Mouse (Mus musculus): ENCODE data around the gene Cntn5.

Gene Cntn5

DNA sequence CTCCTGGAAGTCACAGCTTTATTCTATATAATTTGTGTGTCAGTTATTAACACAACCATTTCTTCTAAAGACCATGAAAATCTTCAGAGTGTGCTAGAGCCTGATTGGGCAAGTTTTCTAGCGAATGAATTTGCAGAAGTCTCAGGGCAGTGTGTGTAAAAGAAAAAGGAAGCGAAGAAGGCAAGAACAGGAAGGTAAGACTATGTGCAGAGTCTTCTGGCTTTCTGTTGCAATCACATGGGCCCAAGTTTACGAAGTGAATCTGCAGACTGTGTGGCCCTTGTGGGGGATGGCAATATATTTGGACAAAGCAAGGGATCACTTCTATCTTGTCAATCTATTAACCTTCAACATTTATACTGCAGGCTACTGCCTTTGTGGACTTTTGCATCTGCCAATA is 1251.1 kb downstream of the Cntn5 start:
- no peaks in the 10 kb centered on the region for H3K4me1 ChIP-seq (replicated peaks; ENCODE audit: low read depth, low read length)
- no peaks in the 10 kb centered on the region for H3K36me3 ChIP-seq (ENCODE audit: insufficient read depth, low read length)
- TF ChIP-seq NANOG (IDR thresholded peaks at IDR 0.05; ENCODE audit: borderline replicate concordance, low read length), result no peak
- no peak for TF ChIP-seq POU5F1 (IDR thresholded peaks at IDR 0.05; ENCODE audit: borderline replicate concordance, low read length)
- TF ChIP-seq CTCF (conservative IDR thresholded peaks at IDR 0.05; ENCODE audit: low read length), result no peak
- H3K9me3 ChIP-seq (ENCODE audit: low read length), result no peaks in the 10 kb centered on the region
- H3K4me3 ChIP-seq (replicated peaks; ENCODE audit: low read length), result no peak overlapping the region
- H3K27me3 ChIP-seq (ENCODE audit: insufficient read depth, low read length), result no peaks in the 10 kb centered on the region

DNA sequence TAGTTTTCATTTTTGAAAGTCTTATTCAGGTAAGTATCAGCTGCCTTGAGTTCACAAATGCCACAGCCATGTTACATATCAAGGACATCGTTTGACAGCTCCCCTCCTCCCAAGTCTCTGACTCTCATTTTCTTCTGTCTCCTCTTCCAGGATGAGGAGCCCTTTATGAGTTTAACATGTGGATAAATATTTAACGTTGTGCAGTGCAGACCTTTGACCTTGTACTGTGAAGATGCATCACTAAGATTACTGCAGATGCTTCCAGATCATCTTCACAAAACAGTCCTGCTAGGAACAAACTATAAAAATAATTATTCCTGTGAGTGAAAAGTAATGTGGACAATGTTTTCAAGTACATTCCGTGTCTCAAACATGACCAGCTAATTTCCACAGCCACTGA is 1257.2 kb downstream of the Cntn5 start:
- no peak for TF ChIP-seq NANOG (IDR thresholded peaks at IDR 0.05; ENCODE audit: borderline replicate concordance, low read length)
- TF ChIP-seq CTCF (conservative IDR thresholded peaks at IDR 0.05; ENCODE audit: low read length), result no peak
- no peak for TF ChIP-seq POU5F1 (IDR thresholded peaks at IDR 0.05; ENCODE audit: borderline replicate concordance, low read length)
- Histone ChIP-seq H3K9me3 (ENCODE audit: low read length) (no peaks in the 10 kb centered on the region), H3K4me3 (replicated peaks; ENCODE audit: low read length) (no peak overlapping the region), H3K27me3 (ENCODE audit: insufficient read depth, low read length) (no peaks in the 10 kb centered on the region), H3K36me3 (ENCODE audit: insufficient read depth, low read length) (no peaks in the 10 kb centered on the region), H3K4me1 (replicated peaks; ENCODE audit: low read depth, low read length) (no peaks in the 10 kb centered on the region)

- Histone ChIP-seq H3K36me3 (ENCODE audit: insufficient read depth, low read length) (no peaks in the 10 kb centered on the region), H3K4me3 (replicated peaks; ENCODE audit: low read length) (no peak overlapping the region), H3K27me3 (ENCODE audit: insufficient read depth, low read length) (no peaks in the 10 kb centered on the region), H3K4me1 (replicated peaks; ENCODE audit: low read depth, low read length) (no peaks in the 10 kb centered on the region), H3K9me3 (ENCODE audit: low read length) (no peaks in the 10 kb centered on the region)
- TF ChIP-seq NANOG (IDR thresholded peaks at IDR 0.05; ENCODE audit: borderline replicate concordance, low read length) (no peak), CTCF (conservative IDR thresholded peaks at IDR 0.05; ENCODE audit: low read length) (no peak), POU5F1 (IDR thresholded peaks at IDR 0.05; ENCODE audit: borderline replicate concordance, low read length) (no peak)
Measured at GRCm38 (mm10) chr9:9646276-9646675, 1258.3 kb downstream of the Cntn5 start.
